Mouse (Mus musculus) bone marrow, adult 2 months (tissue): ENCODE results near the gene Rbp4.

Source experiments
- CTCF ChIP-seq: fragments of 200-500 bp; IDR thresholded peaks from 2 replicates; pipeline ENCODE4 v1.5.1; 2011; ENCODE audit warnings: low read length, control low read depth; ENCODE audit not compliant: control insufficient read depth, insufficient read depth
- POLR2A ChIP-seq: fragments of 200-500 bp; IDR thresholded peaks from 2 replicates; pipeline ENCODE4 v1.6.1; 2011; ENCODE audit warnings: low read depth, mild to moderate bottlenecking, control low read depth, low read length, borderline replicate concordance; ENCODE audit not compliant: control insufficient read depth

GRCm38 (mm10) chr19:38164633-38165032 lies 39.6 kb upstream of the Rbp4 start:
- TF ChIP-seq CTCF (no peak), POLR2A (no peak)
